Mouse (Mus musculus): ENCODE data around the gene Rps6ka2. TPM values are rescaled to one million over a fixed set of nuclear protein-coding genes. Genes with fewer than 3 reads are reported as not detected.

Rps6ka2 gene
- polyA plus RNA-seq, 1 experiment from 2014 or later: 34.3 TPM

DNA sequence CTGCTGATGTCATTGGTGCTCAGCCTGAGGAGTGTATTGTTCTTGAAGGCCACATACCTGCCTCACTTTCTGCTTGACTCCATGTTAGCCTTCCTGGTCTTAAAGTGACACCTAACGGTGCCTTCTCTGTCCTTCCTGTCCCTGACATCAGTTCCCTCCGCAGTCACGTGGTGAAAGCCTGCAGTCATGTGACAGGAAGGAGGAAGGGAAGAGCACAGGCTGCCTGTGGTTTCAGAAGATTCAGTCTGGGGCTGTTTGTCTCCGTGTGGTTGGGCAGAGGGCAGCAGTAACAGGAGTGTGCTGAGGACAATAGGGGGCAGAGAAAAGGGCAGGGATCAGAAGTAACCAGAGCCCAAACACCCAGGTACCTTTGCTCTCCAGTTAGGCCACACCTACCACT, 68.9 kb downstream of the Rps6ka2 start:
- H3K4me1 ChIP-seq: no peaks in the 10 kb centered on the region
- ATAC-seq (ENCODE audit: low FRiP score): no peak
- WGBS: 73% methylated on average over 4 of the region's 4 CpGs

DNA sequence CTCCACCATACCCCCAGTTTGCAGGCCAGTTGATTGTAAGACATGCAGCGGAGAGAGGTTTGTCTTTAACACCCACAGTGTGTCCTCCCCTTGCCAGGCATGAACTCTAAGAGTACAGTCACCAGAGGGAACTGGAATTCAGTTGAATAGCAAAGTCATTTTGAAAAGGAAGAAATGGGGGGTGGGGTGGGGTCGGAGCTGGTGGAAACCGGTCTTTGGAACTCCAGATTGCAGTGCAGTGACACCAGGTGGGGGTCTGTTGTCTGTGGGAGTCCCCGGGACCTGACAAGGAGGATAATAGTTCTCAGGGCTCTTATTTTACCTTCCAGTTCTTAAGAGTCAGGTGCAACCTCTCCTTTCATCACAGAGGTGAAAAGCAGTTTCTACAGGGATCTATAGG, 70.6 kb downstream of the Rps6ka2 start:
- H3K36me3 ChIP-seq: 0 out of 2 replicates have a peak, but pooled peaks cover 5% of the 10 kb centered on the region
- no peaks in the 10 kb centered on the region for H3K4me1 ChIP-seq
- no peak overlapping the region for H3K9ac ChIP-seq
- WGBS: 79% methylated on average over 4 of the region's 4 CpGs
- no peak overlapping the region for H3K4me3 ChIP-seq
- no peaks in the 10 kb centered on the region for H3K27me3 ChIP-seq
- H3K4me2 ChIP-seq (replicated peaks): no peak overlapping the region
- H3K9me3 ChIP-seq (replicated peaks): no peaks in the 10 kb centered on the region
- no peak overlapping the region for H3K27ac ChIP-seq
- ATAC-seq (ENCODE audit: low FRiP score): no peak

More for the DNA sequence above, 68.9 kb downstream of the Rps6ka2 start:
- Histone ChIP-seq H3K4me2 (replicated peaks) (no peak overlapping the region), H3K27ac (no peak overlapping the region), H3K27me3 (no peaks in the 10 kb centered on the region), H3K4me3 (no peak overlapping the region), H3K9ac (no peak overlapping the region), H3K9me3 (replicated peaks) (no peaks in the 10 kb centered on the region), H3K36me3 (0 out of 2 replicates have a peak, but pooled peaks cover 5% of the 10 kb centered on the region)

DNA sequence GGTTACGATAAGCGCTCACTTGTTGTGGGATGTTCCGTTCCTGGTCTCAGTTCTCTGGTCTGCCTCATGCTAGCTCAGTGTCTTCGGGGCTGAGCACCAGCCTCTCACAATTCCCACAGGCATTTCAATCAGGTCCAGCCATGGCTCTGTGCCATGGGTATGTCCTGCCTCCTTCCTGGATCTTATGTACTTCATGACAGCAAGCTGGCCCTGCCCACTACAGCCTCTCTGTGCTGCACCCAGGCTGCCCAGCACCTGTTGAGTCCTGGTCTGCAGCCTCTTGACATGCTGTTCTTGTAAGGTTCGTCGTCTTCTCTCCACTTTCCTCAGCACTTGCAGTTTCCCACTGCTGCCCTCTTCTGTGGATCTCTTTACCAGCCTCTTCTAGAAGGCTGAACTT, 75.2 kb downstream of the Rps6ka2 start:
- Histone ChIP-seq H3K36me3 (peaks cover 4% of the 10 kb centered on the region; the same call in 1 of the 2 replicates), H3K9ac (no peak overlapping the region), H3K4me3 (no peak overlapping the region), H3K27me3 (no peaks in the 10 kb centered on the region), H3K4me2 (replicated peaks) (no peak overlapping the region), H3K9me3 (replicated peaks) (no peaks in the 10 kb centered on the region), H3K27ac (no peak overlapping the region), H3K4me1 (peaks cover 4% of the 10 kb centered on the region; the same call in 1 of the 2 replicates)
- 93% methylated on average over 6 of the region's 6 CpGs for whole genome bisulfite sequencing
- ATAC-seq (ENCODE audit: low FRiP score): no peak

DNA sequence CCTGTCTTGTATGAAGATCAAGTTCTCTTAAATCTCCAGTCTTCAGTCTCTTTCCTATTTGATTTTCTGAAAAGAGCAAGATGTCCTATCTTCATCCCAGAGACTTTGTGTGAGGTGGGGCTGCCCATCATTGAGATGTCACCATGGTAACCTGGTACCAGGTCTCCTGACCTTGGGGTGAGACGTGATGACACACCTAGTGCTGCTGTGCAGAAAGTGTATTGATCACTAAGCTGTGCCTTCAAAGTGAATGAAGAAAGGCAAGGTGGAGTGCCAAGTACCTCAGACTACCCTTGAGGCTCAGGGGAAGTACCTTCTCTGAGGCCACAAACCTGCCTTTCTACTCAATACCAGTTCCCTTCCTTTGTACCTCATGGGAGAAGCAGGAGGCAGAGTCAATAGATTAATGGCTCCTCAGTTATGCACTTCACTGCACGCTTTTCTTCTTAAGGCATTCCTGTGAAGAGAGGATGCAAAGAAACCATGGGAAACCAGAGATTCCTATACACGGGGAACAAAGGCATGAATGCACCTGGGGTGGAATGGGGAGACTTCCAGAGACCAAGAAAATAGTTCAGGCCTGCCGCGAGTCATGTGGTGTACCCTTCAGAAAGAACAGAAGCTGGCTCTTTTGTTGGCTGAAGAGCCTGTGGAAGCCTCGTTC, 77.1 kb downstream of the Rps6ka2 start:
- Histone ChIP-seq H3K27ac (no peak overlapping the region), H3K27me3 (no peaks in the 10 kb centered on the region), H3K9ac (no peak overlapping the region), H3K36me3 (peaks cover 13% of the 10 kb centered on the region; the same call in 1 of the 2 replicates), H3K4me3 (no peak overlapping the region), H3K4me1 (peaks cover 4% of the 10 kb centered on the region; the same call in 1 of the 2 replicates), H3K4me2 (replicated peaks) (no peak overlapping the region), H3K9me3 (replicated peaks) (no peaks in the 10 kb centered on the region)
- 53% methylated on average over 6 of the region's 6 CpGs for WGBS
- no peak for ATAC-seq (ENCODE audit: low FRiP score)

DNA sequence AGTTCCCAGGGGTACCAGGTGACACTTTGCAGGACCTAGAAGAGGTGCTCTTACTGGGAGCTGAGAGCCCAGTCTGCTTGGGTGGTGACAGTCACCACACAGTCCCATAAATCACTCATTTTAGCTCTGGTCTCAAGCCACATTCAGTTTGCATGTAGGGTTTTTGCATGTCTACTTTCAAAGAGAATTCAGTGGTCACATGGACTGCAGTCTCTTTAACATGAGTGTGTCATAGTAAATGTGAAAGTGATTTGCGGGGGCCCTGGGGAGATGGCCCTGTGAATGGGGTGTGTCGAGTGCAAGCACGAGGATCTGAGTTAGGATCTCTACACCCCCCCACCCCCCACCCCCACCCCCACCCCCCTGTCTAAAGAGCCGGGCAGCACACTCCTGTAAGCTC, 80.5 kb downstream of the Rps6ka2 start:
- Histone ChIP-seq H3K36me3 (peaks cover 13% of the 10 kb centered on the region; the same call in 1 of the 2 replicates), H3K4me1 (peaks cover 4% of the 10 kb centered on the region; the same call in 1 of the 2 replicates), H3K9me3 (replicated peaks) (no peaks in the 10 kb centered on the region), H3K27me3 (no peaks in the 10 kb centered on the region), H3K4me3 (no peak overlapping the region), H3K9ac (no peak overlapping the region), H3K27ac (no peak overlapping the region), H3K4me2 (replicated peaks) (no peak overlapping the region)
- no peak for ATAC-seq (ENCODE audit: low FRiP score)
- WGBS: 80% methylated on average over 4 of the region's 4 CpGs

DNA sequence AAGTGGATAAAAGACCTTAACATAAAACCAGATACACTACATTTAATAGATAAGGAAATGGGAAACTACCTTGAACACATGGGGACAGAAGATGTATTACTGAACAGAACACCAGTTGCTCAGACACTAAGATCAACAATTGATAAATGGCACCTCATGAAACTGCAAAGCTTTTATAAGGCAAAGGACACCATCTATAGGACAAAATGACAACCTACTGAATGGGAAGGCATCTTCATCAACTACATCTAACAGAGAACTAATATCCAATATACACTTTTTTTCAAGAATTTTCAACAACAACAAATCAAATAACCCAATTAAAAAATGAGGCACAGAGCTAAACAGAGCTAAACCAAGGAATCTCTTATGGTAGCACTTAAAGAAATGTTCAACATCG, 87.3 kb downstream of the Rps6ka2 start:
- Histone ChIP-seq H3K27ac (no peak overlapping the region), H3K4me1 (peaks cover 14% of the 10 kb centered on the region; the same call in 1 of the 2 replicates), H3K9ac (no peak overlapping the region), H3K9me3 (replicated peaks) (no peaks in the 10 kb centered on the region), H3K4me2 (replicated peaks) (no peak overlapping the region), H3K4me3 (no peak overlapping the region), H3K36me3 (0 out of 2 replicates have a peak, but pooled peaks cover 3% of the 10 kb centered on the region), H3K27me3 (no peaks in the 10 kb centered on the region)
- WGBS: 87% methylated on average over 1 of the region's 1 CpGs
- ATAC-seq (ENCODE audit: low FRiP score): no peak

DNA sequence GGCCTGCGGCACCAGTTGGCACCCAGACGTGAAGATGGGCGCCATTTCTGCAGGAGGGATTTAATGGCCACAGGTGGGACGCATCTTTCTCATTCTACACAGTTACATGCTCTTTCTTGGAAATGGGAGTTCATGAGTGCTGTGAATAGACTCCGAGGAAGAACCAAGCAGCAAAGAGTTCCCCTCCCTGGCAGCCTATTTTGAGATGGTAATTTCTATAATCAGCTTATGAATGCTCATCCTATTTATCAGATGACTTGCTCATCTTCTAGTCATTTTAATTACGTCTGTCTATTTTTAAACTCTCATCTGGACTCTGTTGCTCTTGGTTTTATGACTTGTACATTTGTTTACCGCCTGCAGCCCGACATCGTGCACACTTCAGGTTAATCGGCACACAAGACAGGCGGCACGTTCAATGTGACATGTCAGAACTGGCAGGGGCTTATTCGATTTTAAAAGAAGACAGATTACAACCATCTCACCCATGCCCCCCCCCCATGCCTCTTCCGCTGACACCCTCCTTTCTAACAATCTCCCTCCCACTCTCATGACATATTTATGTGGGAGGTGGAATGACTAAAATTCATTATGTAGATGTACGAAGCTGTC, 88.9 kb downstream of the Rps6ka2 start:
- H3K27ac ChIP-seq: no peak overlapping the region
- no peaks in the 10 kb centered on the region for H3K27me3 ChIP-seq
- no peaks in the 10 kb centered on the region for H3K9me3 ChIP-seq (replicated peaks)
- ATAC-seq (ENCODE audit: low FRiP score): no peak
- 0 out of 2 replicates have a peak, but pooled peaks cover 4% of the 10 kb centered on the region for H3K36me3 ChIP-seq
- WGBS: 87% methylated on average over 15 of the region's 15 CpGs
- H3K4me1 ChIP-seq: peaks cover 14% of the 10 kb centered on the region; the same call in 1 of the 2 replicates
- H3K4me2 ChIP-seq (replicated peaks): no peak overlapping the region
- no peak overlapping the region for H3K9ac ChIP-seq
- H3K4me3 ChIP-seq: no peak overlapping the region

DNA sequence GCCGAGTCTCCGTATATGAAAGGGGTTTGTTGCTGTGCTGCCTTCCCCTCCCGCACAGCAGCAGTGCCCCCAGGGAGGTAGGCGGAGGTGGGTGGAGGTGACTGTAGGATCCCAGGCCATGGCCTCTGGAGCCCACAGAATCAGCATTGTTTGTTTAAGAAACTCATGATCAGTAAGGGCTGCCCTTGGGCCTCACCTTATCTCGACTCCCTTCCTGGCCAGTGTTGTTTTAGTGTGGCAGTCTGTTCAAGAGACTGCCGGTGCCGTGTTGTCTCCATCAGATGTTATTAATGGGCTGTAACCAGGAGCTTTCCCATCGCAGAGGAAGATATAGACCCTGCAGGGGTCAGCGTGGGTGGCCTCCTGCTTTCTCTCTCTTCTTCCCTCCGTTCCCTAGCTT, 90.4 kb downstream of the Rps6ka2 start:
- Histone ChIP-seq H3K27me3 (no peaks in the 10 kb centered on the region), H3K36me3 (0 out of 2 replicates have a peak, but pooled peaks cover 4% of the 10 kb centered on the region), H3K9me3 (replicated peaks) (no peaks in the 10 kb centered on the region), H3K4me2 (replicated peaks) (no peak overlapping the region), H3K4me3 (no peak overlapping the region), H3K4me1 (peaks cover 14% of the 10 kb centered on the region; the same call in 1 of the 2 replicates), H3K9ac (no peak overlapping the region), H3K27ac (no peak overlapping the region)
- 42% methylated on average over 10 of the region's 10 CpGs for WGBS
- no peak for ATAC-seq (ENCODE audit: low FRiP score)

DNA sequence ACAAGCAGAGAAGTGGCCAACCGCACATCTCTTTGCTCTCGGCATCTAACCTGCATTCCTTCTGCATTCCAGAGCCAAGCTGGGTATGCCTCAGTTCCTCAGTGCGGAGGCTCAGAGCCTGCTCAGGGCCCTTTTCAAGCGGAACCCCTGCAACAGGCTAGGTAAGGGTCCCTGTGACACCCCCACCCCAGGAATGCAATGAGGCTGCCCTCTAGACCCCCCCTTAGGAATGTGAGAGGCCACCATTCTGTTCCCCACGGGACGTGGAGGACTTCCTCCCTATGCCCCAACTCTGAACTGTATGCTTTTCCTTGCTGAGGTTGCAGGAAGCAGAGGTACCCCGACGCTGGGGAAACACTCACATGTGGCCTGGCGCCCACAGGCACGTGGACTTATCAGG, 92.1 kb downstream of the Rps6ka2 start:
- ATAC-seq (ENCODE audit: low FRiP score): no peak
- no peak overlapping the region for H3K4me3 ChIP-seq
- no peak overlapping the region for H3K4me2 ChIP-seq (replicated peaks)
- 0 out of 2 replicates have a peak, but pooled peaks cover 4% of the 10 kb centered on the region for H3K36me3 ChIP-seq
- WGBS: 34% methylated on average over 10 of the region's 10 CpGs
- peak overlapping the region; percentile 48; the same call in 1 of the 2 replicates for H3K27ac ChIP-seq
- no peaks in the 10 kb centered on the region for H3K9me3 ChIP-seq (replicated peaks)
- H3K9ac ChIP-seq: no peak overlapping the region
- H3K27me3 ChIP-seq: no peaks in the 10 kb centered on the region
- peaks cover 22% of the 10 kb centered on the region for H3K4me1 ChIP-seq

DNA sequence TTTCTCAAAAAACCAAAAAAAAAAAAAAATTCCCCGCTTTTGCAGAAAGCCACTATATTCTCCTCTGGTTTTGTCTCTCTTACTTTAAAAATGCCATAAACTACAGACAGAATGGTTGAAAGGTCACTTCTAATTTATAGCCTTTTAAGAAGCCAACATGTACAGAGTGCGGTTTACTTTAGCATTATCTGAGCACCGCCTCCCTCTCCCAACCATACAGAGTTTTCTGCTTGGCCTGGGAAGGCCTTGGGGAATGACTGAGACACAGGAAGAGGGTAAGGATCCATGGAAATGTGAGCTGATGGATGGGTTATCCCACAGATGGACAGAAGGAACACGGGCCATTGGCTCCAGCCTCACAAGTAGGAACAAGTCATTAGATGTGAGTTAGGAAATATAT, 92.7 kb downstream of the Rps6ka2 start:
- Histone ChIP-seq H3K9ac (no peak overlapping the region), H3K27ac (no peak overlapping the region), H3K27me3 (no peaks in the 10 kb centered on the region), H3K9me3 (replicated peaks) (no peaks in the 10 kb centered on the region), H3K4me1 (peaks cover 22% of the 10 kb centered on the region), H3K36me3 (0 out of 2 replicates have a peak, but pooled peaks cover 4% of the 10 kb centered on the region), H3K4me2 (replicated peaks) (no peak overlapping the region), H3K4me3 (no peak overlapping the region)
- no peak for ATAC-seq (ENCODE audit: low FRiP score)
- 88% methylated on average over 4 of the region's 4 CpGs for WGBS

DNA sequence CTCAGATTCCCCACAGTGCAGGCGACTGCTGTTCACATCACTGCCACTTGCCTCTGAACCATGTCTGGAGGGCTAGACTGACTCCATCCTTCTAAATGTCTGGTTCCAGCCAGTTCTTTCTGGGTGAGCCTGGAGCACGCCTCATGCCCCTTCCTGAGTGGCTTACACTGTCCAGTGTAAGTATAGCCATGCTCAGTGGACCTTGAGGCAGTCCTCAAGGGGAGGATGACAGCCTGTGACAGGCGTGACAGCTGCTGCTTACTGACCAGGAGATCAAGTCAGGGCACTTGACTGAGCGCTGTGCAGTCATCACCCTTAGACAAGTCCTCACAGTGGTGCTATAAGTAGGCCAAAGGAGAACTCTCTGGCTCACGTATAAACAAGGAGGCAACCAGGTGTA, 94.7 kb downstream of the Rps6ka2 start:
- Histone ChIP-seq H3K9ac (no peak overlapping the region), H3K4me2 (replicated peaks) (no peak overlapping the region), H3K9me3 (replicated peaks) (no peaks in the 10 kb centered on the region), H3K27ac (no peak overlapping the region), H3K4me3 (no peak overlapping the region), H3K4me1 (peaks cover 29% of the 10 kb centered on the region), H3K36me3 (0 out of 2 replicates have a peak, but pooled peaks cover 4% of the 10 kb centered on the region), H3K27me3 (no peaks in the 10 kb centered on the region)
- WGBS: 77% methylated on average over 5 of the region's 5 CpGs
- ATAC-seq (ENCODE audit: low FRiP score): no peak

DNA sequence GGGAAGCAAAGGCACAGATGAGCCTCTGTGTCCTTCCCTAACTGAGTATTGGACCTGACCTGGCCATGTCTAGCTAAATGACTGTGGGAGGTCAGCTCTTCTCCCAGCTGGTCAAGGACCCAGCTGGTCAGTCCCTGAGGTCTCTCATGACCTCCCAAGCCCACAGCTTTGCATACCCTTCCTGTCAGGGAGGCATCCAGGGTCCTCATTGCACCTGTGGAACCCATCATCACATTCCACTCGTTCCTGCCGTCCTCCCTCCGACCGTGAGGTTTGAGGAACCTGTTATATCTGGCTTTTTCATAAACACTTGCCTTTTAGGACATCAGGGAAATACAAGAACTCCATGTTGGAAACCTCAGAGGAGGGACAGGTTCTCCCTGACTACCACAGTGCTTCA, 95.4 kb downstream of the Rps6ka2 start:
- H3K9ac ChIP-seq: no peak overlapping the region
- H3K27ac ChIP-seq: no peak overlapping the region
- 82% methylated on average over 4 of the region's 4 CpGs for WGBS
- H3K4me3 ChIP-seq: no peak overlapping the region
- no peaks in the 10 kb centered on the region for H3K27me3 ChIP-seq
- ATAC-seq (ENCODE audit: low FRiP score): no peak
- no peaks in the 10 kb centered on the region for H3K9me3 ChIP-seq (replicated peaks)
- H3K4me2 ChIP-seq (replicated peaks): no peak overlapping the region
- H3K4me1 ChIP-seq: peaks cover 26% of the 10 kb centered on the region
- 0 out of 2 replicates have a peak, but pooled peaks cover 4% of the 10 kb centered on the region for H3K36me3 ChIP-seq

Data from hindbrain, embryonic 12.5 days (tissue).